ENCODE assay signal across 12 mouse cellular contexts in genomic region chr13:69594577-69595256, GRCm38 (mm10).
"Had no signal": no experiment of that assay in that cellular context is flagged by ENCODE, and none has a peak within 500 bp of the region (broad histone marks: within the 10 kb centered on the region; RNA-seq: fewer than 3 reads in every experiment).

No protein-coding gene starts in this region.

- H3K9me3 ChIP-seq: limb, embryonic 10.5 days; liver, embryonic 15.5 days; midbrain, embryonic 12.5 days had no signal

- H3K4me2 ChIP-seq: liver, embryonic 11.5 days; liver, embryonic 15.5 days; midbrain, embryonic 12.5 days had no signal

- H3K27me3 ChIP-seq: liver, embryonic 15.5 days; midbrain, embryonic 12.5 days had no signal

- ATAC-seq: lung, postnatal 0 days; midbrain, embryonic 16.5 days had no signal

- H3K36me3 ChIP-seq: limb, embryonic 10.5 days; liver, embryonic 15.5 days; midbrain, embryonic 12.5 days had no signal

- DNase-seq: lung, adult 2 months; lung, postnatal 4 days; right cerebral cortex, postnatal 25 days; thymus, adult 2 months; thymus, postnatal 25 days had no signal

- H3K27ac ChIP-seq: left cerebral cortex, adult 2 months; limb, embryonic 10.5 days; liver, embryonic 15.5 days; midbrain, embryonic 12.5 days had no signal

- H3K4me3 ChIP-seq: left cerebral cortex, adult 2 months; limb, embryonic 10.5 days; liver, embryonic 15.5 days; midbrain, embryonic 12.5 days had no signal

- H3K9ac ChIP-seq: liver, embryonic 15.5 days; midbrain, embryonic 12.5 days had no signal

- H3K4me1 ChIP-seq: limb, embryonic 10.5 days; liver, embryonic 15.5 days; midbrain, embryonic 12.5 days had no signal
